Mouse (Mus musculus) ES-E14 (cell line): Measurements from ENCODE around the gene Olfr1136.

Experiments
- CHD2 ChIP-seq: IDR thresholded peaks from 2 replicates; pipeline ENCODE4 v1.6.1; 2014; ENCODE audit warnings: mild to moderate bottlenecking, low read depth, low read length, inconsistent platforms
- HCFC1 ChIP-seq: IDR thresholded peaks from 2 replicates; pipeline ENCODE4 v1.6.1; 2012; ENCODE audit warnings: low read length, inconsistent platforms, borderline replicate concordance; ENCODE audit not compliant: insufficient read depth
- MAFK ChIP-seq: IDR thresholded peaks from 2 replicates; pipeline ENCODE4 v1.6.1; 2014; ENCODE audit warnings: mild to moderate bottlenecking, low read depth, low read length, inconsistent platforms; ENCODE audit not compliant: insufficient read depth
- ZC3H11A ChIP-seq: IDR thresholded peaks from 2 replicates; pipeline ENCODE4 v1.6.1; 2012; ENCODE audit warnings: low read depth, mild to moderate bottlenecking, inconsistent platforms, low read length, borderline replicate concordance
- ZNF384 ChIP-seq: IDR thresholded peaks from 2 replicates; pipeline ENCODE4 v1.6.1; 2012; ENCODE audit warnings: low read depth, low read length, inconsistent platforms

- no peak for TF ChIP-seq ZNF384
- TF ChIP-seq ZC3H11A, result no peak
- TF ChIP-seq CHD2, result no peak
- no peak for TF ChIP-seq MAFK
- TF ChIP-seq HCFC1, result no peak
These were observed at the start of gene Olfr1136 for GRCm38 (mm10) chr2:87693847-87694246.
